Mouse (Mus musculus): Measurements from ENCODE around the gene Mad2l1bp.

Mad2l1bp gene

GRCm38 (mm10) chr17:46156680-46157079, 3.3 kb upstream of the Mad2l1bp start:
- DNase-seq (ENCODE audit: low spot score in 2 of 2): peak; percentile 49 to 75

- no peak for DNase-seq (ENCODE audit: low spot score in 2 of 2)
These were observed 983 bp upstream of the Mad2l1bp start for GRCm38 (mm10) chr17:46154336-46154735.

GRCm38 (mm10) chr17:46143578-46144423, 9.6 kb downstream of the Mad2l1bp start, which contains the start of gene Rsph9:
TSS of gene Rsph9 (minus strand) at chr17:46144216.
- DNase-seq (ENCODE audit: low spot score in 2 of 2): peak; percentile 85 to 88

GRCm38 (mm10) chr17:46139872-46140271, 13.5 kb downstream of the Mad2l1bp start:
- DNase-seq (ENCODE audit: low spot score in 2 of 2): no peak

- no peak for DNase-seq (ENCODE audit: low spot score in 2 of 2)
These were observed 14.7 kb downstream of the Mad2l1bp start for GRCm38 (mm10) chr17:46138563-46139236.

GRCm38 (mm10) chr17:46132862-46133261, 20.5 kb downstream of the Mad2l1bp start:
- peak in 1 of 2 experiments; percentile 38 for DNase-seq (ENCODE audit: low spot score in 2 of 2)

- peak; percentile 38 to 44 for DNase-seq (ENCODE audit: low spot score in 2 of 2)
These were observed 21.2 kb downstream of the Mad2l1bp start for GRCm38 (mm10) chr17:46132058-46132718.

- peak in 1 of 2 experiments; percentile 19 for DNase-seq (ENCODE audit: low spot score in 2 of 2)
These were observed 23.4 kb downstream of the Mad2l1bp start for GRCm38 (mm10) chr17:46129741-46130498.

GRCm38 (mm10) chr17:46127814-46128493, 25.4 kb downstream of the Mad2l1bp start:
- DNase-seq (ENCODE audit: low spot score in 2 of 2): no peak

GRCm38 (mm10) chr17:46126608-46127007, 26.7 kb downstream of the Mad2l1bp start:
- no peak for DNase-seq (ENCODE audit: low spot score in 2 of 2)

GRCm38 (mm10) chr17:46123953-46124700, 29.2 kb downstream of the Mad2l1bp start:
- DNase-seq (ENCODE audit: low spot score in 2 of 2): no peak

- DNase-seq (ENCODE audit: low spot score in 2 of 2): no peak
These were observed 30.1 kb downstream of the Mad2l1bp start for GRCm38 (mm10) chr17:46123285-46123684.

- DNase-seq (ENCODE audit: low spot score in 2 of 2): no peak
These were observed 30.6 kb downstream of the Mad2l1bp start for GRCm38 (mm10) chr17:46122791-46123190.

- DNase-seq (ENCODE audit: low spot score in 2 of 2): no peak
These were observed 33.7 kb downstream of the Mad2l1bp start for GRCm38 (mm10) chr17:46119641-46120040.

GRCm38 (mm10) chr17:46118423-46118850, 34.9 kb downstream of the Mad2l1bp start:
- DNase-seq (ENCODE audit: low spot score in 2 of 2): no peak

GRCm38 (mm10) chr17:46117623-46118422, 35.5 kb downstream of the Mad2l1bp start:
- DNase-seq (ENCODE audit: low spot score in 2 of 2): no peak

GRCm38 (mm10) chr17:46116881-46117280, 36.5 kb downstream of the Mad2l1bp start:
- DNase-seq (ENCODE audit: low spot score in 2 of 2): no peak

- DNase-seq (ENCODE audit: low spot score in 2 of 2): no peak
These were observed 37.2 kb downstream of the Mad2l1bp start for GRCm38 (mm10) chr17:46116138-46116537.

- no peak for DNase-seq (ENCODE audit: low spot score in 2 of 2)
These were observed 37.9 kb downstream of the Mad2l1bp start for GRCm38 (mm10) chr17:46115489-46115888.

All from spleen, postnatal 36 days (tissue).